Mouse (Mus musculus): ENCODE measurements around the gene Gm5485.

Gene Gm5485

DNA sequence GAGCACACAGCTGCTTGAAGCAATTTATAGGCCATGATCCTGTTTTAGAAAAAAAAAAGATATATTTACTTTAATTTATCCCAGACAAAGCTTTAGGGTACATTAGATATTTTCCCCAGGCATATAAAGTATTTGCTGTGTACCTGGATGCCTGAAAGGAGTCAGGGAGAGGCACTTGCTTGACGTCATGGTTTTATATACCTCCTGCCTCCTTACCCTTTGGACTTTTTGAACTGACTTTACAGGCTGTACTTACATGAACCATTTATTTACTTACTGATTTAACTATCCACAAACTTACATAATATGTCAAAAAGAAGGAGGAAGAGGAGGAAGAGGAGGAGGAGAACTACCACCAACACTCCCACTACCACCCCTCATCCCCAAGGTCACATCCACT, at the start of gene Gm5485:
Gene Gm5485, minus strand, starts transcription at position 171 of the 400 bp plus-strand sequence.
- no peak for DNase-seq (ENCODE audit: low spot score)

DNA sequence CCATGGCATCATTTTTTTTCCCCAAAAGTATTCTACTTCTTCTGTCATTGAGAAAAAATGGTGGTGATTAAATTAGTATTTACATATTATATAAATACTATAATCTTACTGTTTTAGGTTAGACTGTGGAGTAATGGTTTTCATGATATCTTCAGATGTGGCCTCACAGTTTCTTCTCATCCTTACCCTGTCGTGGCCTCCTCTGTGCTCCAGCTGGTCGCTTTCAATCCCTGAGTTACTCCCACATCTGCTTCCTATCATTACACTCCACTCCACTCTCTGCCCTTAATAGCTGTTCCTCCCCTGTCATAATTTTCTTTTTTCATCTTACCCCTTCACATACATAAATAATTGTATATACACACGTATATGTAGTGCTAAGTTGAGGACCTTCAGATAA, 41.0 kb upstream of the Gm5485 start:
- no peak for DNase-seq (ENCODE audit: low spot score)

DNA sequence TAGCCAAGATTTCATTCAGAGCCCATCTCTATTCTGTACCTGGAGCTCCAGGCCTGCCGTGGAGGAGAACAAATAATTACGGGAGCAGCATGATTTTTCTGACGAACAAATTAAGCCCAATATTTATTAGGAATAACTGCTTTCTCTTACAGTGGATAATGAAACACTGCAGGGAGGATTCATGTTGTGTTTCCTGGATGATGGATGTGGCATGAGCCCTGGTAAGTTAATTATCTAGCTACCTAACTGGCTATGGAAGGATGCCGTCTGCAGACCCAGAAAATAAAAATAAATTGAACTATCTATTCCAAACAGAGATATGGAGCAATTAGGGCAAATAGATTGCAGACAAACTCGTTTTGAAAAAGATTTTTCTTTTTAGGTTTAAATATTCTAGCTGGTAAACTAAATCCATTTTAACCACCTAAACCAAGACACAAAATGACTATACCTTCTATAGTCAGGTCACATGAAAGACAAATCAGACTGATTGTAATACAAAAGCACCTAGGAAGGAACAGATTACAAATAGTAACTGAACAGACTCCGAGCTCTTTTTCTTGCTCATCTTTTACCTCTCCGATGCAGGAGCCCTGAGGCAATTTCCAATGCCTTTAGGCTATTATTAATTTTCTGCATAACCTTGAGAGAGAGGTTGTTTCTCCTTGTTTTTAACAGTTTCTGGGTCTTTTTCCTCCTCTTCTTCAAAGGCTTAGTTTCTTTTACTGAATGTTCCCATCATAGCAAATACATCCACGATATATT, 34.1 kb upstream of the Gm5485 start:
- no peak for DNase-seq (ENCODE audit: low spot score)

DNA sequence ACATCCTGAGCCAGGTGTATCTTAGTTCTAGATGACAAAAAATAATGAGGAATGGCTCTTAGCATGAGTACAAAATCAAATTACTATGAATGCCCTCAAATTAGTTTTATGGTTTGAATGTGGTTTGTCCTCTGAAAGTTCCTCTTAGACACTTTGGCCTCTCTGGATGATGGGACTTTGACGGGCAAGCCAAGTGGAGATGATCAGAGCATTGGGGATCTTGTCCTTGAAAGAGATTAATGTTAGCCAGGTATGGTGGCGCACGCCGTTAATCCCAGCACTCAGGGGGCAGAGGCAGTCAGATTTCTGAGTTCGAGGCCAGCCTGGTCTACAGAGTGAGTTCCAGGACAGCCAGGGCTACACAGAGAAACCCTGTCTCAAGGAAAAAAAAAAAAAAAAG, 32.4 kb upstream of the Gm5485 start:
- no peak for DNase-seq (ENCODE audit: low spot score)

DNA sequence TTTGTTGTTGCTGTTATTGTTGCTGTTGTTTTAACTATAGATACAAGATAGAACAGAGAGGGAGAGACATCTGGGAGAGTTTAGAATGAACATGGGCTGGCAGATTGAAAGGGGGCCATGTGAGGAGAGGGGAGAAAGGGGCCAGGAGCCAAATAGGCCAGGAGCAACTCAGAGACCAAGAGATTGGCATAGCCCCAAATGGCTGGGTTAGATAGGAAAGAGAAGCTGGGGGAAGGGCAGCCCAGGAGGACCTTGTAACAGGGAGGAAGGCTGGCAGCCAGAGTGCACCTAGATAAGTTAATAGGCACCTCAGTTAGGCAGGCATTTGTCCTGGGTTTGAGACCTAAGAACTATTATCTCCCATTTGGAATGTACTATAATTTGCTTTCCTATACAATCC, 25.3 kb upstream of the Gm5485 start:
- no peak for DNase-seq (ENCODE audit: low spot score)

DNA sequence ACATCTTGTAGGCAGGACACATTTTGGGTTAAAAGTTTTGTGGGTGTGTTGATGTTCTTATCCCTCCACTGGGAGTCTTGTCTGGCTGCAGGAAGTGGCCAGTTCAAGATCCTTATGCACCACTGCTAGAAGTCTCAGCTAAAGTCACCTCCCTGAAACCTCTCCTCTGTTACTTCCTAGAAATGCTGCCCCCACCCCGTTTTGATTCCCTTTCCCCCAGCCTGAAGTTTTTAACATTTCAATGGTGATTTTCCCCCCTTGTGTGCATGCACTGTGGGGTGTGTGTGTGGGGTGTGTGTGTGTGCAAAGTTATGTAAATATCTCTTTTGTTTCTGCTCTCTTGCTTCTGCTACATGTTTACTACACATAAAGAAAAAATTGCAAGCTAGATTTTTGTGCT, 23.2 kb upstream of the Gm5485 start:
- DNase-seq (ENCODE audit: low spot score): no peak

DNA sequence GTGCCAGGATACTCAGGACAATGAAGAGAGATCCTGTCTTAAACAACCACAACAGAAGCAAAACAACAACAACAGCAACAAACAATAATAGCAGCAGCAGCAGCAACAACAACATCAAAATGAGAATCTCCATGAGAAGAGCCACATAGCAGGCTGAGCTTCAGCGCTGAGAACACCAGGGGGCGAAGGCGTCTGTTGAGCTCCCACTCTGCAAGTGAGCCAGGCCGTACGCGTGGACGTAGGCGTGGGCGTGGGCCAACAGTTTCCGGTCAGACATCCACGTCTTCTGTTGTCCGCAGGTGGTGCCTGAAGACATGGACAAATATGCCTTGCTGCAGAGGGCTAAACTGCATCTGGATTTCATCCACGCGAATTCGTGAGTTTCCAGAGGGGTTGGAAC, 18.8 kb upstream of the Gm5485 start, which contains the start of gene Morc1:
Gene Morc1, plus strand, starts transcription at position 211 of the 400 bp plus-strand sequence.
- no peak for DNase-seq (ENCODE audit: low spot score)

DNA sequence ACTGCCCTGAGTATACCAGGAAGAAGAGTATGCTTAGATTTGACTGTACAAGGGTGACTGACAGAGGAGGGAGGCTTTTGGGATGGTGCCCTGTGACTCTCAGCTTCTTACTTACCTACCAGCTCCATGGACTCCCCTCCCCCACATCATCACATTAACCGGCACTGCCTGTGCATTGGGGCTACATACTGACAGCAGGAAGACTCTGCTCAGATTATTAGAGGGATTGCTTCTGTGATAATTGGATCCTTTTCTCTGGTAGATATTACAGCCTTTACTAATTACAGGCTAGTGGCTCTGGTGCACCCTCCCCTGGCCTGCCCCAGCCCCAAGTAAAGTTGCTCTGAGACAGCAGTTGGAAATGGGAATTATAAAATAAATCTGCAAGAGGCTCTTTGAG, 17.2 kb upstream of the Gm5485 start:
- no peak for DNase-seq (ENCODE audit: low spot score)

DNA sequence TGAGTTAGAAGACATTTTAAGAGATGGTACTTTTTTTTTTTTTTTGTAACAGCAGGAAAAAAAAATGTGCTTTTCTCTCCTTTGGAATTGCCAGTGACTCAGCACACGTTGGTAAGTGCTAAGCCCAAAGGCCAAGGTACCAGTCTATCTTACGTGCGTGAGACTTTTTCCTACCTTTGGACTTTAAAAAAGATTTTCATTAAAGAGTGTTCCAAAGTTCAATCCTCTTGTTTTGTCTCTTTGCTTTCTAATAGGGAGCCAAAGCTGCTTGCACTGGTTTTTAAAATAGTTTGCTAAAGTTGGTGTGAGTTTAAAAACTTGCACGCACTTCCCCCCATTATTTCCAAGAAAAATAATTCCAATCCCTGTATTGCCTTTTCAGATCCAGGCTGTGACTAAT, 11.9 kb upstream of the Gm5485 start:
- no peak for DNase-seq (ENCODE audit: low spot score)

DNA sequence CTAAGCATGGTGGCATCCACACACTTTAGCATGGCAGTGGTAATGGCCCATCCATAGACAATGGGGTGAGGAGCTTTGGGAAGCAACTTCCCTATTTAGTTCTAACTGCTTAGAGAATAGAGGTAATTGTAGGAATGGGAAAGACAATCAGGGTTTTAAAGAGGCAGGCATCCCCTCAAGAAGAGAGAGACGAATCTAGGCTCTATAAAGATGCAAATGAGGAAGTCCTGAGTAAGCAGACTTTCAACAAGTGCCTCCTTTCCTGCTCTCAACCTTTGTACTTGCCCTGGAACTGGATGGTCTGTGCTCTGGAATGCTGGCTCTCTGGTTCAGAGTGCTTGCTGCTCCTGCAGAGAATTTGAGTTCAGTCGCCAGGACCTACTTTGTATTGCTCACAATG, 10.3 kb upstream of the Gm5485 start:
- no peak for DNase-seq (ENCODE audit: low spot score)

DNA sequence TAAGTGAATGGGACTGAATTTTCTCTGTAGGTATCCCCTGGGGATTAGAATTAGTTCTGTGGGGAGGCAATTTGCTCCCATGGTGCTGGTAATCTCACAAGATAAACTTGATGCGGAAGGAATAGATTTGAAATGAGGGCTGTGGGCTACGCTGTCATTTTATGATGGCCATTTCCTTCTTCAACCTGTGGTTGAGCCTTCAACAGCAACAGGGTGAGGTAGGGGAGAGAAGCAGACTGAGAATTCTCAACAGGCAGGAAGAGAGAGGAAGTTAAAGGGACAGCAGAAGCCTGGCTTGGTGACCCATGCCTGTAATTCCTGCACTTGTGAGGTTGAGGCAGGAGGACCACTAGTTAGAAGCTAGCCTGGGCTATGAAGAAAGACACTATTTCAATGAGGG, 6.8 kb upstream of the Gm5485 start:
- no peak for DNase-seq (ENCODE audit: low spot score)

DNA sequence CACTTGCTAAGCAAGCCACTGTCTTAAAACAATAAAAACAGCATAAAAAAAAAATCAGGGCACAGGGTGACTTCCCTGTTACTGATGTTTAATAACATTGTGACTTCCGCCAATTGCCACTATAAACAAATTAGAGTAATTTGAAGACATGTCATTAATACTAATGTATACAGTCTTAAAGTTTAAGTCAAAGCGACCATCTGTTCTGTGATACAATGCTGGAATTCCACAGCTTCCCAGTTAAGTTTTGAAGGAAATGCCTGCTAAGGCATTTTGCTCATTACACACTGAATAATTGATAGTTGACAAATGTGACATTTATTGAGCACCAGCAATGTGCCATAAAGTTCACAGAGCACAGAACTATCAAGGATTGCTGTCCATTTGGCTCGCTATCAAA, 6.3 kb upstream of the Gm5485 start:
- no peak for DNase-seq (ENCODE audit: low spot score)

DNA sequence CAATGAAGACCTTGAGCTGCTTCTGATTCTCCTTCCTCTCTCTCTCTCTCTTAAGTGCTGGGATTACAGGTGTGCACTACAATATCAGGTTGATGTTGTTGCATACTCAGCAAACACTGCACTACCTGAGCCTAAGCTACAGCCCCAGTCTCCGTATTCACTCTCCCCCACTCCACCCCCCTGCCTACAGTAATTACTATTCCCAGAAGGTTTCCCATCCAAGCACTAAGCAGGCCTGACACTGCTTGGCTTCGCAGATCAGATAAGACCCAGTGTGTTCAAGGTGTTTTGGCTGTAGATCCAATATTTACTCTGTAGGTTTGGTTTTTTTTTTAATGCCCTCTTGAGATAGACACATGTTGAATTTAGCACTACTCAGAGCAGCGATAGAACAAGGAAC, 2.1 kb downstream of the Gm5485 start:
- DNase-seq (ENCODE audit: low spot score): no peak

DNA sequence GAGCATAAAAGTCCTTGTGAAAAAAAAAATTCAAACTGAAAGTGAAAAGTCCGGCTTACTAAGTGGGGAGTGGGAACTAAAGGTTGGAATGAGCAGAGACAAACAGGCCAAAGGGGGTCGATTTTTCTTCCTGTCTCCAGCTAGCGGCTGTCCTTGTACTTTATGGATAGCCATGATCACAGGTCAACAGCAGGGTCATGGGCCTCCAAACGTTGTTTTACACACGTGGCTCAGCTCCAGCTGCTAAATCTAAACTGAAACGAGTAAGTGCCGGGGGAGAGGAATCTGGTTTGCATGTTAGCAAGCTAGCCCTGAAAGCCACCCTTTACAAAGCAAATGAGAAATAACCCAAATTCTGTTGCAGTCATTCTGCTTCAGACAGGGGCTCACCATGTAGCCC, 2.6 kb downstream of the Gm5485 start:
- DNase-seq (ENCODE audit: low spot score): no peak

DNA sequence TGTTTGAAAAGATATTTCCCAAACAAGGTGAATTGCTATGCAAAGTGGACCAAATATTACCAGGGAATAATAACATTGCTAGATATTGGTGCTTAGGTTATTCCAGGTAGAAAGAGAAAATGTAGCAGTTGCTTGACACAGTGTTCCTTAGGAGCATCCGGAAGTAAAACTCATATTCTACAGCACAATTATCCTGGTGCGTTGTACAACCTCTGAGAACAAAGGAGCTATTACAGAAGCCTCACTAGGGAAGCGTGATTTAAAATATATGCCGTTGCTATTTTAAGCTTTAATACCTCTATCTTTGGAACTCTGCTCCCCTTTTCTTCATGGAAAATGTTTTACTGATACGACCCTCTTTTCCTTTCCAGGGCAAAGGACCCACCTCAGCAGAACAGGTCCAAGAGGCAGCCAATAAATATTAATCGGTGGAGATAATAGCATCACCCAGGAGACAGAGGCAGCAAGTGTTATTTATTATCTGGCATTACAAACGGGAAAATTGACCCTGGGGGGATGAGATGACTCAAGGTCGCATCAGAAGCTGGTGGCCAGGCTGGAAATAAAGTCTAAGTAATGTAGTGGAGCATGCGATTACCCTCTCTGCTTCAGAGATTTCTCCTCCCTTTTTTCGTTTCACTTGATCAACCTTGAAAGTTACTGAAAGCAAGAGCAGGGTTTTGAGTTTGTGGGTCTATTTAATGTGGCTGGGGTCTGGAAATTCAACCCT, 6.4 kb downstream of the Gm5485 start:
- no peak for DNase-seq (ENCODE audit: low spot score)

DNA sequence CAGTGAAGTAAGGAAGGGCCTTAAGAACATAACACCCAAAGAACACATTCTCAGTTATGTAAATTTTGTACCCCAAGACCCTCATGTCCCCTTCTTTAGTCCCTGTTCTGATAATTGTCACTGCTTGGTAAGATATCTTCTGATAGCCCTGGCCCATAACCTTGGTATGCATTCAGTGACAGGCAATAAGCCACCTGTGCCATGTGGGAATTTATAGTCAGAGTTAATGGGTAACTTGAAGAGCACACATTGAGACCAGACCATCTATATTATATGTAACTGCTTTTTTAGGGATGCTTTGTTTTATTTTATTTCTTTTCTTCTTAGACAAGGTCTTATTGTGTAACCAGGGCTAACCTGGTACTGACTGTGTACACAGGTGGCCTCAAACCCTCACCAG, 8.2 kb downstream of the Gm5485 start:
- no peak for DNase-seq (ENCODE audit: low spot score)

DNA sequence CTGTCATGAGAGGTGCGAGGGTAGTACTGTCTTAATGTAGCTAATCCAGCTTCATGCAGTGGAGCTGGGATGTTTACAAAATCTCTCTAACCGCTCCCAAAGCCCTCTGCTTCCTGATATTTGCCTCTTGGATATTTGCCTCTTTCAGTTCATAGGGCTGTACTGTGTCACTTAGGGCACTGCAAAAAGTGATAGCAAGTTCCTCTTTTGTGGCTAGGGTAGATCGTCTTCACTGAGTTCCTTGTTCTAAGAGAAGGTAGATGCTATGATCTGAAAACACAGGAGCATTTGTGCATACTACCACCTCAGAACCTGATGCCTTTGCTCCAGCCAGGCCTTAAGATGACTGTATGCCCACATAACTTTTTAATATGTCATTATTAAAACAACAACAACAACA, 8.8 kb downstream of the Gm5485 start:
- DNase-seq (ENCODE audit: low spot score): no peak

DNA sequence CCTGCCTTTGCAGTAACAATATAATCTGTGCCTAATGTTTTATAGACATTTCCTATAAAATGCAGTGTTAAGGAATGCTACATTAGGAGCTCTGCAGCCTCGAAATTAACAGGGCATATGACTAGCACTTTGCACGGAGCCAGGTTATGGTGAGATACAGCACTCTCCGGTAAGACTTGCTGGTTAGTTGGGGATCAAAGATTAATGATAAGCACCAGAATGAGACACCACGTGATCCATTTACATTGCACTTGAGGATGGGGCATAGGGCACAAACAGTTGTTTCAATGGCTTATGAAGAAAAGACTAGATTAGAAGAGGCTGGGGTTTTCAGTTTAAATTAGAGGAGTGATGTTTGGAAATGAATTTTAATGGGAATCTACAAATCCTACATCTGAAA, 9.3 kb downstream of the Gm5485 start:
- DNase-seq (ENCODE audit: low spot score): no peak

DNA sequence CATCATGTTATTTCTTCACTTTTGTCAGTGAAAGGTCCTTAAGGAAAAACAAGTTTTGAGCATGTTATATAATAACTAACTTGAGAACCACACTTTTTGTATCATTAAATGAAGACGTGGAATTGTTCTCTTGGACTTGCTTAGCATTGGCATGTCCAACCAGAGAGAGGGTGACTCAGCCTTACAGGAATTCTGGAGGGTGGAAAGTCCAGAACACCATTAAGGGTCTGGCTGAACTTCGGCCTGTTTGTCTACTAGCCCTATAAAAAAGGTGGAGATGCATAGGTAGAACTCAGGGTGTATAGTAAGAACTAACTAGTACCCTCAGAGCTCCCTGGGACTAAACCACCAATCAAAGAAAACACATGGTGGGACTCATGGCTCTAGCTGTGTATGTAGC, 16.9 kb downstream of the Gm5485 start:
- no peak for DNase-seq (ENCODE audit: low spot score)

DNA sequence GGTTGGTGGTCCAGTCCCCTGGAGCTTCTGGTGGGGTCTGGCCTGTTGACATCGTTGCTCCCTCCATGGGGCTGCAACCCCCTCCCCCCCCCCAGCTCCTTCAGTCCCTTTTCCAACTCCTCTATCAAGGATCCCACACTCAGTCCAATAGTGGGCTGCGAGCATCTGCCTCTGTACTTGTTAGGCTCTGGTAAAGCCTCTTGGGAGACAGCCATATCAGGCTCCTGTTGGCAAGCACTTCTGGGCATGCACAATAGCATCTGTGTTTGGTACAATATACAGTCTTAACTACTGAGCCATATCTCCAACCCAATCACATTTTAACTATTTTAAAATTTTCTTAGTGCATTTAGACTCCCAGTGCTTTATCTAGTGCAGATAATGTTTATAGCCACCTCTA, 25.2 kb downstream of the Gm5485 start:
- DNase-seq (ENCODE audit: low spot score): no peak

DNA sequence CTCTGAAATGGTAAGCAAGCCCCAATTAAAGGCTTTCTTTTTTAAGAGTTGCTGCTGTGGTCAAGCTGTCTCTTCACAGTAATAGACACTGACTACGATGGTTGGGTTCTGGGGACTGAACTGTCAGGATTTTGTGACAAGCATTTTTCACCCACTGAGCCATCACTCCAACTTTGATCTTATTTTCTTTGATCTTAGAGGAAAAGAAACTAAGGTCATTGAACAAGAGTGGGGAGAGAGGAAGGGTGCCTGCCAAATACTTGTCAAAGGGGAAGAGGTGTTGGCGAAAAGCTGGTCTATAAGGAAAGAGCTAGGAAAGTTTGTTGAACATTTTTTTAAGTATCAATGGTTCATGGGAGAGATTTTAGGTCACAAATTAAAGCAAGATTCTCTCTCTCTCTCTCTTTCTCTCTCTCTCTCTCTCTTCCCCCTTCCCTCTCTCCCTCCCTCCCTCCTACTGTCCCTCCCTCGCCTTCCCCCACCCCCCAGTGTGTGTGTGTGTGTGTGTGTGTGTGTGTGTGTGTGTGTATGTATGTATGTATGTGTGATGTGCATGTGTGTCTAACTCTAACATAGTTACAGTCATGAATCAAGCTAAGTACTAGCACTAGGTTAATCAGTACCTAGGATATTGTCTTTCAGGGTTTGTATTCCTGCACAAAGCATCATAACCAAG, 28.5 kb downstream of the Gm5485 start:
- DNase-seq (ENCODE audit: low spot score): no peak

DNA sequence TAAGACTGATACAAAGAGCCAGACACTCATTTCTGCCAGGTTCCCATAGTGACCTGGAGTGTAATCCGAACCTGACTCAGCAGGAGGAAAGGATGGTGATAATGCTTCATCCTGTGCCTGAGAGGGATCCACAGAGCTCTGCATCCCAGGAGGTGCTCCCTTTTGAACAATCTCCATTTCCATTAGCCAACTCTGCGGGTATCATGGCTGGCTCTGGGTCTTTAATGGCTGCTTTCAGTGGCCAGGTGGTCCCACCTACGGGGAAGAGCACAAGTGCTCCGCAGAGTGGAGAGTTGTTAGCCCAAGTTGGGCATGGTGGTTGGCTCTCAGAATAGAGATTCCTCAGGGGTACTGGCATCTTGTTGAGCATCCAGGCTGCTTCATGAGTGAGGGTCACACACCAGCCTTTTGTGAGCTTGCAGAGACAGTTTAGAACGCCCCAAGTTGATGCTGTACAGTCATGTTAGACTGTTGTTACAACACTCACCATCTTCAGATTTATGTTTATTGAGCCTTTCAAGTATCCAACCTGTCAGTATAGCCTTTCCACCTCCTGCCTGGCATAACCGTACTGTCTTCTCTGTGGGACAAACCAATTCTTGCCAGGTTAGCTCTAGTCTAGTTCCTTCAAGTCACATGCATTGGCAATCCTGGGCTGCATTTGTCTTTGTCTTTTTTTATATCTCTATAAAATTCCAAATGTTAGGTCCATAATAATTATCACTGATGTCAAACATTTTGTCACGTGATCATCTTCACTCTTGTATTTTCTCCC, 38.3 kb downstream of the Gm5485 start:
- no peak for DNase-seq (ENCODE audit: low spot score)
